Comparison of ENCODE assay signal across 17 mouse cellular contexts in the genomic region with DNA sequence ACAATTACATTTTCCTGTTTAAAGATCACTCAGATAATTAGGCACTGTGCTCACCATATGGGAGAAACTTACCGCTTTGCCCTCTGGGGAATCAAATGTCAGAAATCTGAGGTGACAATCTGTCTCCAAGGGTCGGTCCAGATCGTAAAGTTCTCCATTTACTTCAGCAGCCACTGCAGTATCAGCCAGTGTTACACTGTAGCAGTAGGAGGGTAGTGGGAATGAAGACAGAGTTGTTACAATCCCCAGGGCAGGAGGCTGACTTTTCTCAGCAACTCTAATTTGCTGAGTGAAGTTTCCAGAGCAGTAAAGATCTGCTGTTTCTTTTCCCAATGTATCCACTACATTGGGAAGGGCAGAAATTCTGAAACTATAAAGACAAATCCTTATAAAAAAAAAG.
"Had no signal": no experiment of that assay in that cellular context is flagged by ENCODE, and none has a peak within 500 bp of the region (broad histone marks: within the 10 kb centered on the region; RNA-seq: fewer than 3 reads in every experiment).

No protein-coding gene starts in this region.

- H3K4me2 ChIP-seq: stomach, embryonic 15.5 days had no signal

- DNase-seq: retina, postnatal 1 day; right cerebral cortex, adult 18-20 months; right cerebral cortex, postnatal 14 days; right cerebral cortex, postnatal 25 days; right cerebral cortex, postnatal 4 days; spleen, adult 18-20 months; thymus, adult 18-20 months; thymus, adult 2 months; thymus, postnatal 14 days; thymus, postnatal 25 days; thymus, postnatal 36 days; thymus, postnatal 4 days had no signal

- H3K4me3 ChIP-seq: neural tube, embryonic 12.5 days; neural tube, embryonic 13.5 days; stomach, embryonic 15.5 days had no signal

- H3K27ac ChIP-seq: neural tube, embryonic 12.5 days; neural tube, embryonic 13.5 days; neural tube, embryonic 15.5 days; stomach, embryonic 15.5 days; stomach, postnatal 0 days had no signal

- H3K4me1 ChIP-seq: stomach, embryonic 15.5 days had no signal

- H3K27me3 ChIP-seq: neural tube, embryonic 12.5 days; neural tube, embryonic 13.5 days; neural tube, embryonic 15.5 days; stomach, embryonic 15.5 days had no signal

- H3K9me3 ChIP-seq: neural tube, embryonic 12.5 days; neural tube, embryonic 13.5 days; neural tube, embryonic 15.5 days; stomach, embryonic 15.5 days had no signal

- H3K9ac ChIP-seq: neural tube, embryonic 12.5 days; neural tube, embryonic 13.5 days; neural tube, embryonic 15.5 days; stomach, embryonic 15.5 days had no signal
